Mouse (Mus musculus) forebrain, embryonic 12.5 days (tissue): ENCODE measurements at regions not wholly inside any gene's neighbourhood (a gene's known extent, or its start where the extent isn't known, plus 50 kb on each side); places are given as distances from the start of the nearest gene placed in this dataset.

ENCODE experiments used
- ATAC-seq: fragments of 200-750 bp; cut with Nextera tagmentation; 2 replicates; pipeline ENCODE4 v1.8.0; 2017; ENCODE audit warnings: moderate TSS enrichment; ENCODE audit not compliant: low FRiP score
- H3K27ac ChIP-seq: fragments of 300-500 bp; sonication (generic); 2 replicates; pipeline ENCODE4 v1.5.1; 2016; ENCODE audit warnings: mild to moderate bottlenecking
- H3K27me3 ChIP-seq: fragments of 300-500 bp; sonication (generic); 2 replicates; pipeline ENCODE4 v1.6.1; 2016; ENCODE audit warnings: mild to moderate bottlenecking
- H3K36me3 ChIP-seq: fragments of 300-500 bp; sonication (generic); replicated peaks from 2 replicates; pipeline ENCODE4 v1.6.1; 2016; ENCODE audit warnings: mild to moderate bottlenecking
- H3K4me1 ChIP-seq: fragments of 300-500 bp; sonication (generic); 2 replicates; pipeline ENCODE4 v1.6.1; 2016
- H3K4me2 ChIP-seq: fragments of 300-500 bp; sonication (generic); 2 replicates; pipeline ENCODE4 v1.6.1; 2016; ENCODE audit warnings: mild to moderate bottlenecking, moderate library complexity
- H3K4me3 ChIP-seq: fragments of 300-500 bp; sonication (generic); replicated peaks from 2 replicates; pipeline ENCODE4 v1.5.1; 2016; ENCODE audit warnings: mild to moderate bottlenecking
- H3K9ac ChIP-seq: fragments of 300-500 bp; sonication (generic); 2 replicates; pipeline ENCODE4 v1.6.1; 2016; ENCODE audit warnings: mild to moderate bottlenecking
- H3K9me3 ChIP-seq: fragments of 300-500 bp; sonication (generic); 2 replicates; pipeline ENCODE4 v1.6.1; 2016
- WGBS: fragments of 180-500 bp; shearing (Covaris S2); methylation state at CpG from one replicate; pipeline ENCODE4 v1.1.7; 2016; 5-methylcytosine and 5-hydroxymethylcytosine counted together

- no peaks in the 10 kb centered on the region for H3K9me3 ChIP-seq
- no peak overlapping the region for H3K4me2 ChIP-seq
- no peaks in the 10 kb centered on the region for H3K27me3 ChIP-seq
- H3K36me3 ChIP-seq = no peaks in the 10 kb centered on the region
- no peak overlapping the region for H3K4me3 ChIP-seq
- no peak overlapping the region for H3K9ac ChIP-seq
- no peak for ATAC-seq
- 89% methylated on average over 1 of the region's 1 CpGs for WGBS
- H3K27ac ChIP-seq = no peak overlapping the region
- H3K4me1 ChIP-seq = no peaks in the 10 kb centered on the region
Observed at GRCm38 (mm10) chr1:7494096-7494495, 2686.4 kb downstream of the Gm37988 start.

DNA sequence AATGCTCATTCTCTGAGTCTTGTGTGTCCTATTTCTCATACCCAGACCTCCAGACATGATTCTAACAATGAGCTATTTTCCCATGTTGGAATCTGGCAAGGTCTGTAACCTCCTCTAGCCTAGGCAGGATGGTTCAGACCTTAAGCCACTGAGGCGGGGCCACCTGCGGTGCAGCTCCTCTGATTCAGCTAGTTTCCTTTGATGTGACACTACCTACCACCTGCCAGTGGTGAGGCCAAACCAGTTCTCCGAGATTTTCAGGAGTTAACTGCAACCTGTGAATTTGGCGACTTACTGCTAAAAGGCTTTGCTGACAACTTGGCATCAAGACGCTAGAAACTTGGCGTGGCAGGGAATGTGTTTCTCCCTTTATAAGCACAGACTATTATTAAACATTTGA is 2691.3 kb downstream of the Gm37988 start:
- H3K27me3 ChIP-seq = no peaks in the 10 kb centered on the region
- ATAC-seq = no peak
- no peaks in the 10 kb centered on the region for H3K36me3 ChIP-seq
- H3K9ac ChIP-seq = no peak overlapping the region
- H3K9me3 ChIP-seq = no peaks in the 10 kb centered on the region
- no peak overlapping the region for H3K4me2 ChIP-seq
- H3K27ac ChIP-seq = no peak overlapping the region
- no peaks in the 10 kb centered on the region for H3K4me1 ChIP-seq
- H3K4me3 ChIP-seq = no peak overlapping the region
- WGBS = 74% methylated on average over 6 of the region's 6 CpGs

GRCm38 (mm10) chr1:7502363-7502762 is 2694.7 kb downstream of the Gm37988 start:
- Histone ChIP-seq H3K9me3 (no peaks in the 10 kb centered on the region), H3K27me3 (no peaks in the 10 kb centered on the region), H3K4me2 (no peak overlapping the region), H3K27ac (no peak overlapping the region), H3K36me3 (no peaks in the 10 kb centered on the region), H3K4me1 (no peaks in the 10 kb centered on the region), H3K9ac (no peak overlapping the region), H3K4me3 (no peak overlapping the region)
- ATAC-seq = no peak
- WGBS = 77% methylated on average over 2 of the region's 2 CpGs

GRCm38 (mm10) chr1:7518791-7519190 is 2711.1 kb downstream of the Gm37988 start:
- no peaks in the 10 kb centered on the region for H3K36me3 ChIP-seq
- H3K9ac ChIP-seq = no peak overlapping the region
- no peak for ATAC-seq
- H3K4me1 ChIP-seq = no peaks in the 10 kb centered on the region
- H3K27me3 ChIP-seq = no peaks in the 10 kb centered on the region
- H3K4me3 ChIP-seq = no peak overlapping the region
- H3K9me3 ChIP-seq = no peaks in the 10 kb centered on the region
- H3K27ac ChIP-seq = no peak overlapping the region
- WGBS = 57% methylated on average over 8 of the region's 8 CpGs
- no peak overlapping the region for H3K4me2 ChIP-seq

GRCm38 (mm10) chr1:7533506-7533905 is 2725.8 kb downstream of the Gm37988 start:
- ATAC-seq = no peak
- Histone ChIP-seq H3K27ac (no peak overlapping the region), H3K4me1 (no peaks in the 10 kb centered on the region)

DNA sequence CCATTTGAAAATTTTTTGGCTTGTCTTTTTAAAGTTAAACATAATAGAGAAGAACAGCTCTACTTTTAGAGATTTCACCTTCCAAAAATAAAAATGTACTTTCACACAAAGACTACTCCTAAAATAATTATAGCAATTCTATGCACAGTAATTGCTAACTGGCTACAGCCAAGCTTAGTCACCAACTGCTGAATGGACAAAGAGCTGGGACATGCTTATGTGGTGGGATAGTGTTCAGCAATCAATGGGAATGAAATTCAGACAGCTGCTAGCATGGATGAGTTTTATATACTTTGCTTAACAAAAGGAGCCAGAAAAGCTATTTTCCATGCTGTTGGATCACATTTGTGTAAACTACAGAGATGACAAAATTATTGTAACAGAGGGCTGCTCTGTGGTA is 2727.5 kb downstream of the Gm37988 start:
- Histone ChIP-seq H3K27me3 (no peaks in the 10 kb centered on the region), H3K4me2 (no peak overlapping the region), H3K4me3 (no peak overlapping the region), H3K4me1 (no peaks in the 10 kb centered on the region), H3K9me3 (no peaks in the 10 kb centered on the region), H3K9ac (no peak overlapping the region), H3K36me3 (no peaks in the 10 kb centered on the region), H3K27ac (no peak overlapping the region)
- ATAC-seq = no peak

More at GRCm38 (mm10) chr1:7533506-7533905, 2725.8 kb downstream of the Gm37988 start:
- Histone ChIP-seq H3K36me3 (no peaks in the 10 kb centered on the region), H3K9ac (no peak overlapping the region), H3K4me3 (no peak overlapping the region), H3K9me3 (no peaks in the 10 kb centered on the region), H3K27me3 (no peaks in the 10 kb centered on the region), H3K4me2 (no peak overlapping the region)

DNA sequence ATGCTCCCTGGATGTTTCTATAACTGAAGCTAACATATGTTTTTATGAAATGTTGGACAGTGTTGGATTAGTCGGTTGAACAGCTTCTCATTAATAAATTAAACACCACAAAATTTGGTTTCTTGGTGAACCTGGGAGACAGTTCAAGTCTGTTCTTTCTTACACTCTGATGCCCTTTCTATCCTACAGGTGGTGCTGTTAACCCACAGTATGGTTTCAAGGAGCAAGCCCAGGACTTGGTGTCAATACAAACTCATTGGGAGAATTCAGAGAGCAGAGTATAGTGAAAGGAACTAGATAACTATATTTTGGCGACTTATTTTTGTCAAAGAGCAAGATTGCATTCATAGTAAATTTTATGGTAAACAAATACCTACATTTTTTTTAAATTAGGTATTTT is 2735.8 kb downstream of the Gm37988 start:
- ATAC-seq = peak; percentile 67; the same call in 1 of the 2 replicates
- WGBS = 25% methylated on average over 2 of the region's 2 CpGs
- Histone ChIP-seq H3K4me1 (no peaks in the 10 kb centered on the region), H3K4me2 (no peak overlapping the region), H3K27ac (no peak overlapping the region), H3K9me3 (no peaks in the 10 kb centered on the region), H3K36me3 (no peaks in the 10 kb centered on the region), H3K27me3 (no peaks in the 10 kb centered on the region), H3K9ac (no peak overlapping the region), H3K4me3 (no peak overlapping the region)

GRCm38 (mm10) chr1:7548261-7548660 is 2740.6 kb downstream of the Gm37988 start:
- no peaks in the 10 kb centered on the region for H3K9me3 ChIP-seq
- no peak for ATAC-seq
- no peaks in the 10 kb centered on the region for H3K4me1 ChIP-seq
- H3K4me3 ChIP-seq = no peak overlapping the region
- H3K27ac ChIP-seq = no peak overlapping the region
- no peak overlapping the region for H3K4me2 ChIP-seq
- 80% methylated on average over 2 of the region's 2 CpGs for WGBS
- no peaks in the 10 kb centered on the region for H3K36me3 ChIP-seq
- no peaks in the 10 kb centered on the region for H3K27me3 ChIP-seq
- no peak overlapping the region for H3K9ac ChIP-seq

DNA sequence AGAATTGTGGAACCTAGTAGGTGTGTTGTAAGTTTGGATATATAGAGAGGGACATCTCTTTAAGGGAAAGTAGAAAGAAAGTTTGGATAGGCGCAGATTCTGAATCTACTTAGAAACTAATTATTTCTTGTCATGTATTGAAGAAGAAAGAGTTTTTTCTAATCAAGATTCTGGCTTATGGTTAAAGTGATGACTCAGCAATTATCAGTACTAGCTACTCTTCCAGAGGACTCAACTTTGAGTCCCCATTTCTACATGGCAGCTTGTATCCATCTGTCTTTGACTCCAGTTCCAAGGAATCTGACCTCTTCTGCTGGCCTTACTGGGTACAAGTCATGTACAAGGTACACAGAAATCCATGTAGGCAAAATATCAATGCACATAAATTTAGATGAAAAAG is 2767.1 kb downstream of the Gm37988 start:
- no peak overlapping the region for H3K27ac ChIP-seq
- ATAC-seq = no peak
- H3K4me2 ChIP-seq = no peak overlapping the region
- H3K27me3 ChIP-seq = no peaks in the 10 kb centered on the region
- H3K9me3 ChIP-seq = no peaks in the 10 kb centered on the region
- H3K4me3 ChIP-seq = no peak overlapping the region
- no peaks in the 10 kb centered on the region for H3K36me3 ChIP-seq
- H3K4me1 ChIP-seq = no peaks in the 10 kb centered on the region
- H3K9ac ChIP-seq = no peak overlapping the region
- 94% methylated on average over 1 of the region's 1 CpGs for WGBS

DNA sequence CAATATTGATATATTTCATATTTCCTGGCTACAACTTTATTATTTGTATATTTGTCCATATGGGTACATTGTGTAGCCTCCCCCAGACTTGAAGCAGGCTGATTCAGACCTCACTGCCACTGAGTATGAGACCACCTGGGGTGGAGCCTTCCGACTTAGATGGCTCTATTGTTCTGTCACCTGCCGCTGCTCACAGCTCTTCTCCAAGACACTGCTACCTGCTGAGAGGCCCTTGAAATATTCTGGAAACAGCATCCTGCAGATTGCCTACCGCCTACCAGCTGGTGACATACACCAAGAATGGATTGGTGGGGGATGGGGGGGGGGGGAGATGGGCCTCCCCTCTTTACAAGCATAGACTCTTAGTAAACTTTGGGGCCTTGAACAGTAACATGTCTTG is 2778.7 kb downstream of the Gm37988 start:
- ATAC-seq = no peak
- no peak overlapping the region for H3K4me3 ChIP-seq
- WGBS = 34% methylated on average over 3 of the region's 3 CpGs

GRCm38 (mm10) chr1:7591327-7591726 is 2783.6 kb downstream of the Gm37988 start:
- H3K36me3 ChIP-seq = no peaks in the 10 kb centered on the region
- no peak for ATAC-seq
- H3K4me3 ChIP-seq = no peak overlapping the region

More for the DNA sequence above, 2778.7 kb downstream of the Gm37988 start:
- Histone ChIP-seq H3K9ac (no peak overlapping the region), H3K4me1 (no peaks in the 10 kb centered on the region), H3K27ac (no peak overlapping the region), H3K9me3 (no peaks in the 10 kb centered on the region), H3K4me2 (no peak overlapping the region), H3K36me3 (no peaks in the 10 kb centered on the region), H3K27me3 (no peaks in the 10 kb centered on the region)

More at GRCm38 (mm10) chr1:7591327-7591726, 2783.6 kb downstream of the Gm37988 start:
- H3K4me2 ChIP-seq = no peak overlapping the region
- no peaks in the 10 kb centered on the region for H3K27me3 ChIP-seq
- no peak overlapping the region for H3K27ac ChIP-seq
- no peak overlapping the region for H3K9ac ChIP-seq
- no peaks in the 10 kb centered on the region for H3K4me1 ChIP-seq
- H3K9me3 ChIP-seq = no peaks in the 10 kb centered on the region
